Mouse (Mus musculus): ENCODE results near the gene Abcf3. TPM values are rescaled to one million over a fixed set of nuclear protein-coding genes. Genes with fewer than 3 reads are reported as not detected.

Abcf3 gene
- polyA plus RNA-seq, 1 experiment: 24.1 TPM

GRCm38 (mm10) chr16:20589366-20589938 lies 41.1 kb downstream of the Abcf3 start, which contains the start of gene Vwa5b2:
Gene Vwa5b2 (plus strand): TSS chr16:20589471.
- Histone ChIP-seq H3K36me3 (replicated peaks; ENCODE audit: low read length) (no peaks in the 10 kb centered on the region), H3K27me3 (replicated peaks) (peaks cover 75% of the 10 kb centered on the region), H3K4me1 (peaks cover 27% of the 10 kb centered on the region), H3K4me3 (replicated peaks) (peak within 1 kb of the TSS; percentile 88), H3K9me3 (peaks cover 13% of the 10 kb centered on the region)
- TF ChIP-seq FLI1 (IDR thresholded peaks at IDR 0.05; ENCODE audit: low read length) (no peak), GATA1 (IDR thresholded peaks at IDR 0.05; ENCODE audit: borderline replicate concordance, low read length) (no peak)

- Histone ChIP-seq H3K4me3 (replicated peaks) (peak overlapping the region; percentile 88), H3K27me3 (replicated peaks) (peaks cover 77% of the 10 kb centered on the region), H3K9me3 (peaks cover 8% of the 10 kb centered on the region), H3K36me3 (replicated peaks; ENCODE audit: low read length) (no peaks in the 10 kb centered on the region), H3K4me1 (peaks cover 28% of the 10 kb centered on the region)
- no peak for TF ChIP-seq FLI1 (IDR thresholded peaks at IDR 0.05; ENCODE audit: low read length)
- TF ChIP-seq GATA1 (IDR thresholded peaks at IDR 0.05; ENCODE audit: borderline replicate concordance, low read length): no peak
Measured at GRCm38 (mm10) chr16:20589939-20590679, 41.7 kb downstream of the Abcf3 start.

- Histone ChIP-seq H3K27me3 (replicated peaks) (peaks cover 82% of the 10 kb centered on the region), H3K4me1 (peaks cover 33% of the 10 kb centered on the region), H3K36me3 (replicated peaks; ENCODE audit: low read length) (no peaks in the 10 kb centered on the region), H3K9me3 (peaks cover 8% of the 10 kb centered on the region), H3K4me3 (replicated peaks) (peak overlapping the region; percentile 88)
- no peak for TF ChIP-seq GATA1 (IDR thresholded peaks at IDR 0.05; ENCODE audit: borderline replicate concordance, low read length)
- TF ChIP-seq FLI1 (IDR thresholded peaks at IDR 0.05; ENCODE audit: low read length): no peak
Measured at GRCm38 (mm10) chr16:20590680-20591038, 42.3 kb downstream of the Abcf3 start.

- Histone ChIP-seq H3K4me1 (peaks cover 33% of the 10 kb centered on the region), H3K27me3 (replicated peaks) (peaks cover 87% of the 10 kb centered on the region), H3K36me3 (replicated peaks; ENCODE audit: low read length) (no peaks in the 10 kb centered on the region), H3K9me3 (peaks cover 8% of the 10 kb centered on the region), H3K4me3 (replicated peaks) (peak overlapping the region; percentile 81)
- TF ChIP-seq GATA1 (IDR thresholded peaks at IDR 0.05; ENCODE audit: borderline replicate concordance, low read length) (no peak), FLI1 (IDR thresholded peaks at IDR 0.05; ENCODE audit: low read length) (no peak)
Measured at GRCm38 (mm10) chr16:20591076-20591705, 42.8 kb downstream of the Abcf3 start.

GRCm38 (mm10) chr16:20595060-20595673 lies 46.8 kb downstream of the Abcf3 start:
- TF ChIP-seq FLI1 (IDR thresholded peaks at IDR 0.05; ENCODE audit: low read length) (no peak), GATA1 (IDR thresholded peaks at IDR 0.05; ENCODE audit: borderline replicate concordance, low read length) (no peak)
- H3K36me3 ChIP-seq (replicated peaks; ENCODE audit: low read length): no peaks in the 10 kb centered on the region
- peaks cover 21% of the 10 kb centered on the region for H3K4me1 ChIP-seq
- H3K9me3 ChIP-seq: no peaks in the 10 kb centered on the region
- no peak overlapping the region for H3K4me3 ChIP-seq (replicated peaks)
- peaks cover 83% of the 10 kb centered on the region for H3K27me3 ChIP-seq (replicated peaks)

- Histone ChIP-seq H3K4me3 (replicated peaks) (no peak overlapping the region), H3K36me3 (replicated peaks; ENCODE audit: low read length) (no peaks in the 10 kb centered on the region), H3K9me3 (no peaks in the 10 kb centered on the region), H3K4me1 (peaks cover 16% of the 10 kb centered on the region), H3K27me3 (replicated peaks) (peaks cover 81% of the 10 kb centered on the region)
- TF ChIP-seq FLI1 (IDR thresholded peaks at IDR 0.05; ENCODE audit: low read length) (no peak), GATA1 (IDR thresholded peaks at IDR 0.05; ENCODE audit: borderline replicate concordance, low read length) (no peak)
Measured at GRCm38 (mm10) chr16:20595737-20596136, 47.4 kb downstream of the Abcf3 start.

- H3K4me1 ChIP-seq: peaks cover 6% of the 10 kb centered on the region
- H3K27me3 ChIP-seq (replicated peaks): peaks cover 78% of the 10 kb centered on the region
Measured at GRCm38 (mm10) chr16:20596687-20597441, 48.5 kb downstream of the Abcf3 start.

GRCm38 (mm10) chr16:20600511-20600910 lies 52.1 kb downstream of the Abcf3 start:
- Histone ChIP-seq H3K4me3 (replicated peaks) (no peak overlapping the region), H3K27me3 (replicated peaks) (peaks cover 44% of the 10 kb centered on the region), H3K9me3 (peaks cover 6% of the 10 kb centered on the region; the same call in 1 of the 2 replicates), H3K4me1 (peaks cover under 1% of the 10 kb centered on the region; the same call in 1 of the 2 replicates), H3K36me3 (replicated peaks; ENCODE audit: low read length) (peaks cover 19% of the 10 kb centered on the region)
- no peak for TF ChIP-seq GATA1 (IDR thresholded peaks at IDR 0.05; ENCODE audit: borderline replicate concordance, low read length)
- no peak for TF ChIP-seq FLI1 (IDR thresholded peaks at IDR 0.05; ENCODE audit: low read length)

More at GRCm38 (mm10) chr16:20596687-20597441, 48.5 kb downstream of the Abcf3 start:
- Histone ChIP-seq H3K9me3 (peaks cover 2% of the 10 kb centered on the region; the same call in 1 of the 2 replicates), H3K36me3 (replicated peaks; ENCODE audit: low read length) (no peaks in the 10 kb centered on the region), H3K4me3 (replicated peaks) (no peak overlapping the region)
- no peak for TF ChIP-seq FLI1 (IDR thresholded peaks at IDR 0.05; ENCODE audit: low read length)
- TF ChIP-seq GATA1 (IDR thresholded peaks at IDR 0.05; ENCODE audit: borderline replicate concordance, low read length): no peak

- Histone ChIP-seq H3K4me3 (replicated peaks) (no peak overlapping the region), H3K4me1 (peaks cover 23% of the 10 kb centered on the region), H3K9me3 (peaks cover 6% of the 10 kb centered on the region; the same call in 1 of the 2 replicates), H3K27me3 (replicated peaks) (peaks cover 16% of the 10 kb centered on the region), H3K36me3 (replicated peaks; ENCODE audit: low read length) (peaks cover 57% of the 10 kb centered on the region)
- TF ChIP-seq GATA1 (IDR thresholded peaks at IDR 0.05; ENCODE audit: borderline replicate concordance, low read length): no peak
- TF ChIP-seq FLI1 (IDR thresholded peaks at IDR 0.05; ENCODE audit: low read length): no peak
Measured at GRCm38 (mm10) chr16:20604705-20605104, 56.3 kb downstream of the Abcf3 start.
